Mouse (Mus musculus) embryonic fibroblast, embryonic 13.5 days (primary cell): Measurements from ENCODE around the gene Umad1.

Experiments
- CTCF ChIP-seq: IDR thresholded peaks from 2 replicates; pipeline ENCODE4 v1.5.1; 2011; ENCODE audit warnings: mild to moderate bottlenecking, control low read depth, low read length, moderate library complexity, borderline replicate concordance; ENCODE audit not compliant: insufficient read depth
- POLR2A ChIP-seq: IDR thresholded peaks from 2 replicates; pipeline ENCODE4 v1.6.1; 2011; ENCODE audit warnings: low read depth, mild to moderate bottlenecking, control low read depth, low read length, moderate library complexity

- TF ChIP-seq CTCF (no peak), POLR2A (no peak)
These were observed 53.5 kb downstream of the Umad1 start for GRCm38 (mm10) chr6:8312554-8312953.
